Mouse (Mus musculus) kidney, postnatal 14 days (tissue): ENCODE data around the gene Fis1.
"Not testable (repeated sequence)": the region's sequence is repeated elsewhere in the genome, so short reads cannot be mapped to it uniquely, and the experiment has no call there.

Experiments
- DNase-seq: peaks from one replicate; pipeline ENCODE4 v3.0.0; 2022; ENCODE audit warnings: mixed read lengths

Fis1 gene

GRCm38 (mm10) chr5:136953015-136953414, at the start of gene Fis1:
Gene Fis1 (plus strand): TSS chr5:136953275.
- peak; percentile 98 for DNase-seq

DNA sequence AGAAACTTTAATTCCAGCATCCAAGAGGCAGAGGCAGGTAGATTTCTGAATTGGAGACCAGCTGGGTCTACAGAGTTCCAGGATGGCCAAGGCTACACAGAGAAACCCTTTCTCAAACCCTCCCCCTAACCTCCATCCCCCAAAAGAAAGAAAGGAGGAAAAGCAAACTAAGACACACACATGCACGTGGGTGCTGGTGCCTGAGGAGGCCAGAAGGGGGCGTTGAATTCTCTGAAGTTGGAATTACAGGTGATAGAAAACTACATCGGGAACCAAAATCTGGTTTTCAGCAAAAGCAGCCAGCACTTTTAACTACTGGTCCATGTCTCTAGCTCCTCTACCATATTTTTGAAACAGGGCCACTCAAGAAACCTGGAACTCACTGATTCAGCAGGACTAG, 48.5 kb upstream of the Fis1 start:
- no peak for DNase-seq

DNA sequence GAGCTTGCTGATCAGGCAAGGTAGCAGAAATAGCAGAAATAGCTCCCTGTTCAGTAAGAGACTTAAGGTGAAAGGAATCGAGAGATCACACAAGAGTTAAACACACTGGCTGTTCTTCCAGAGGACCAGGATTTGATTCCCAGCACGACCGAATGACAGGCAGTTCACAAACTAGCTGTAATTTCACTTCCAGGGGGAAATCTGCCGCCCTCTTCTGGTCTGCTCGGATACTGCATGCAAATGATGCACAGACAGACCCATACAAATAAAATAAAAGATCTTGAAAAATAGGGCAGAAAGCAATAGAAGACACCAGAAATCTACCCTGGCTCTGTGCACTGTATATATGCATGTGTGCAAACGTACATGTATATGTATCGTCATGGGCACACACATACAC, 47.4 kb upstream of the Fis1 start:
- no peak for DNase-seq

DNA sequence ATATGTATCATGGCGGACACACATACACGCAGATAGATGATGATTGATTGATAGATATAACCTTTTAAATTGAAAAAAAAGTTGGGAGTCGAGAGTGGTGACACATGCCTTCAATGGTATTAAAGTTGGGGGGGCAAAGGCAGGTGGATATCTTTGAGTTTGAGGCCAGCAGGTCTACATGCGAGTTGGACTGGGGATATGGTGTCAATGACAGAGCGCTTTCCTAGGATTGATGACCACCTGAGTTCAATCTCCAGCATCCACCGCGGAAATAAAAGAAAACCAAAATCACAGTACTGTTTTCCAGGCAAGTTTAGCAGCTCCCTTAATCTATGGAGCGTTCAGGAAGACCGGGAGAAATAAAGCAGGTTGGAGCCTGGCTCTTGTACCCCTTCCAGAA, 45.5 kb upstream of the Fis1 start:
- no peak for DNase-seq

GRCm38 (mm10) chr5:136907991-136908857, 44.9 kb upstream of the Fis1 start, which contains the start of gene Ift22:
Gene Ift22 (plus strand): TSS chr5:136908150.
- peak; percentile 95 for DNase-seq

DNA sequence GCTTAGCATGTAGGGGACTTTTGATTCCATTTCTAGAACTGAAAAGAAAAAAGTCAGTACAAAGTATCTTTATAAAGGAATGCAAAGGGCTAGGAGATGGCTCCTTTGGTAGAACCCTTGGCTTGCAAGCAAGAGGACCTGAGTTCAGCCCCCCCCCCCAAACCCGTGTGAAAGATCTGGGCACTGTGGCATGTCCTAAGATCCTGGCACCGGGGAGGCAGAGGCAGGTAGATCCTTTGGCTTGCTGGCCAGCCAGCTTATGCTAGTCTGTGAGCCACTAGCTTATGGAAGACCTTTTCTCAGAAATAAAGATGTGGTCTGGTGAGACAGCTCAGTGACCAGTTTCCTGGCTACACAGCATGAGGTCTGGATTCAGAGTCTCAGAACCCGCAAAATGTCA, 38.9 kb upstream of the Fis1 start:
- no peak for DNase-seq

DNA sequence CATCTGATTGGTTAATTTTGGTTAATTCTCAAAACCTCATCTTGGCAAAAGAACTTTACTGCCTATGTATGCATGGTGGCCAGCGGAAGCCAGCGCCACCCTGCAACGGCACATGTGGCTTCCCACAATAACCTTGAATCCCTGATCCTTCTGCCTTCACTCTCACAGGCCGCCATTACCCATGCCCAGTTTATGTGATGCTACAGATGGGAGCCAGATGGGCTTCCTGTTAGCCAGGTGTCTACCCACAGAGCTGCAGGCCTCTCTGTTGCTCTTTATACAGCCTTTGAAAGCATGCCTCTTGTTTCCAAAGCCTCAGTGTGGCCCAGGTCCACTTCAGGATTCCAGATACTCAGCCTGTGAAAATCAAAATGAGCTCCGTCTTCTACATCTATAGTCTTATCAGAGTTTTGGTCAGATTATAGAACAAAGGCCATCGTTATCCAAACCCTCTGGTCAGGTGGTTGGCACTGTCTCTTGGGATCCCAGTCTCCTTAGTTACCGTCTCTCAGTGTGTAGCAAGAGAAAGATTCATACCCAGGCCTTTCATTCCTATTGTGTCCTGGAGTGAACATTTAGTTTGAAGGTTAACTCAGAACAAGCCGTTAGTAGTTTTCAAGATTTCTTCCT, 35.3 kb upstream of the Fis1 start:
- no peak for DNase-seq

DNA sequence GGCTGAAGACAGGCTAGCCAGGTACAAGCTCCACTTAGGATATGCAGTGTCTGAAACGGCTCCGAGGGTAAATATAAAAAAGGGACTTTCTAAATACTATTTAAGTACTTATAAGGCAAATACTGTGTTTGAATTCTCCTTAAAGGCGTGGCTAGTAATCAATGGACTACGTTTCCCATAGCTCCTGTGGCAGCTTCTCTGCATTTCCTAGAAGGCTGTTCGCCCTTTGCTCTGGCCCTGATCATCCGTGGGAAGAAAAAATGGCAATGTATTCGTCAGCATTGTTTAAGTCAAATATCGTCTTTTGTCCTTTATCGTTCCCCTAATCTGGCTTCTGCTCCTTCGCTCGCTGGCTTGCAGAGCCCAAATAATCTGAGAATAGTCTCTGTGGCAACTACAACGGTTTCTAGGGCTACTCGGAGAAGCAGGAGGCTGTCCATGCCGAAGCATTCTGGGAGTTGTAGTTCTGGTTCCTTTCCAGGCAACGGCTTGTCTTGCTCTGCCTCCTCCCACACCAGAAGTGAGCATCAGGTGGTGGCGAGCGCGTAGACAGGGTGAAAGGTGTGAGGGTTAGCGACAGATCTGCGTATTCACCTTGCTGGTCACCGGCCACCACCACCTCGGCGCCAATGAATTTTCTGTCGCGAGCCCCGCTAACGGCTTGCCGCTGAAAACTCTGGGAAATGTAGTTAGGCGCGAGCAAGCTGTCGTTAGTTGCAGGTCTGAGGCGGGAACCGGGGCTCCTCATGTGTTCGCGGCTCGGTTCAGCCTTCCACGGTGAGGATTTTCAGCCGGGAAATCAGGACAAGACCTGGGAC, 34.2 kb upstream of the Fis1 start:
- peak; percentile 83 for DNase-seq

DNA sequence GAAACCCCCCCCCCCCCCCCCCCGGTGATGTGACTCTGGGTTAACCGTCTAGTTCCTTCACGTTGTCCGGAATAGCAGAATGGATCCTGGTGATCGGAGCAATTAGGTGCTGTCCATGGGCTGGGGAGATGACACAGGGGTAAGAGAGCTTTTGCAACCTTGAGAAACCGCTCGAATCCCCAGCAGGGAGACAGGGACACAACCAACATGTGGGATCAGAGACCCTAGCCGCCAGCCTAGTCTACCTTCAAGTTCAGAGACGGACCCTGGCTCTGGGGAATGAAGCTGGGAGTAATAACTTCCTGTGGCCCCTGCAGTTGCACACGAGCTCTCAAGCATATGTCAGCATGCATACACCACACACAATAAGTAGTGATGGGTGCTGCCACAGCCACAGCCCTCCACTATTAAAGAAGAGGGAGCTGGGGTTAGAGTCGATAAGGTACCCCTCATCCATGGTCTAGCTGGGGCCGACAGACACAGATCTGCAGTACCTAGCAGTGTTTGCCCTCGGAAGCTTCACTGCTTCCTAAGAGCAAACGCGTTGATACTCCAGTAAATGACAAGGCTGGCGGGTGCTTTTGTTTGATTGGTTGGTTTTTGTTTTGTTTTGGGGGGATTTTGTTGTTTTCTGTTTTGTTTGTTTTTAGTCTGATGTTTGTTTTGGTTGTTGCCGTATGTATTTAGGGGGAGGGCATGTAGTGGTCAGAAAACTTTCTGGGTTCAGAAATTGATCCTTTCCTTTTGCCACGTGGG, 33.4 kb upstream of the Fis1 start:
- no peak for DNase-seq

DNA sequence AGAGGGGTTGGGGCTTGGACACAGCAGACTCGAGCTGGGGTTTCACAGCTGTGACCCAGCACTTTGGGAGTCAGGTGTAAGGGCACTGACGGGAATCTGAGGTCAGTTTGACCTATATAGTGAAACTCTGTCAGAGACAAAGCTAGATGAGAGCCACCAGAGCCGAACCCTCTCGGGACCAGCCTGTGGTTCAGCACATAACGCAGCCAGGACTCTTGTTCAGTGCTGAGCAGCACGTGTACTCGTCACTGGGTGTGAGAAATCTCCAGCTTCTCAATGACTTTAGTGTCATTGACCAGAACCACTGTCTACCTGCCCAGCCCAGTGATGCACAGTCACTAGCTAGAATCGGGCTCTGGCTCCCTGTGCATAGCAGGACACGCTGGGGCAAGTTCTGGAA, 30.2 kb upstream of the Fis1 start:
- DNase-seq: no peak

DNA sequence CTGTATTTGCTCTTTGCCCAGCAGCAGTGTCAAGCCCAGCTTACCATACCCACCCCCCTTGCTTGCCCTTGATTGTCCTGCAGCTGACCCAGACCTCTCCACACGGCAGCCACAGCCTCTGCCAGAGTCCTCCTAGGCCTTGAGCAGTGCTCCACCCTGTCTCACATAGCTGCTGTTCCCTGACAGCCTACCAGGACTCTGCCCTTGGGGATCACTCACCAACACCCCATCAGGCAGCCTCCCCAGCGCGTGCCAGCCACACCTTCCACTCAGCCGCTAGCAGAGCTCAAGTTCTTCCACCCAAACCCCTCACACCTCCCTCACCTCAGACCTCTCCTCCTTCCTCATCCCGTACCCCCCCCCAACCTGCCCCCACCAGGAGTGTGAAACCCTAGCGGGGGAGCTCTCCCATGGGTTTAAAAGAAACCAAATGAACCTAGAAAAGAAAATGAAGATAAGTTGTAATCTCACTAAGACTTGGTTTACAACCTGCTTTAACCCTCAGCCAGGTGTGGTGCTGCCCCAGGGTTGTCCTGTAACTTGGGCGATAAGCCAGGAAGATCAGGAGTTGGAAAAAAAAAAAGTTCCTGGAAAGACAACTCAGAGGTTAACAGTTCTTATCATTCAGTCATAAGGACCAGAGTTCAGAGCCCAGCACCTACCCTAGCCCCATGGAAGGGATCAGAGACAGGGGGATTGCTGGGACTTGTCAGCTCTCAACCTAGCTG, 29.2 kb upstream of the Fis1 start:
- peak; percentile 16 for DNase-seq

GRCm38 (mm10) chr5:136929073-136929472, 24.0 kb upstream of the Fis1 start:
- DNase-seq: peak; percentile 90

- no peak for DNase-seq
Observed at GRCm38 (mm10) chr5:136931896-136932295, 21.2 kb upstream of the Fis1 start.

- no peak for DNase-seq
Observed at GRCm38 (mm10) chr5:136932956-136933355, 20.1 kb upstream of the Fis1 start.

- DNase-seq: no peak
Observed at GRCm38 (mm10) chr5:136933930-136934329, 19.1 kb upstream of the Fis1 start.

DNA sequence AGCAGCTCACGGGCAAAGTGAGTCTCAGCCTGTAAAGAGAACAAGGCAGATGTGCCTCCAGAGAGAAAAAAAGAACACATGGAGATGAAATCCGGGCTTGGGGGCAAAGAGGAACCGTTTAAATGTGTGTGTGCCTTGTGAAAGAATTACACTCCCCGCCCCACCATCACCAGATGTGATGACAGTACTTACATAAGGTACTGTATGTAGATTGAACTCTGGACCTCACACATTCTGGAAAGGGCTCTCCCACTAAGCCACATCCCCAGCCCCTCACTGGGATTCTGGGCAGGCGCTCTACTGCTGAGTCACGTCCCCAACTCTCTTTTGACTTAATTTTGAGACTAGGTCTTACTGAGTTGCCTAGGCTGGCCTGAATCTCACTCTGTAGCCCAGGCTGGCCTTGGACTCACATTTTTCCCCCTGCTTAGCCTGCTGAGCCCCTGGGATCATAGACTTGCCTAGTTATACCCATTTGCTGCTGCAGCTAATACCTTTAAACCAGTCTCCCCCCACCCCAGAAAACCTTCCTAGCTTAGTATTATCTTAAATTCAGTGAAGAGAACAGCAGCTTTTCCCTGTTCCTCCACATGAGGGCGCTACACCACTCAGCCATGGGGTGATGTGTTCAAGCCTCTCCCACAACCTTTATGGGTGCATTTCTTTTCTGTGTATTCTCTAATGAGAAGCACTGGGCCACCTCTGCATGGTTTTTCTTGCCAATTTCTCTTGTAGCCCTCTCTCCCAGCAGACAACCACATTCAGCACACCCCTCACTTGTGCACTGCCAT, 17.0 kb upstream of the Fis1 start:
- DNase-seq: peak; percentile 20

GRCm38 (mm10) chr5:136936750-136937149, 16.3 kb upstream of the Fis1 start:
- DNase-seq: no peak

- peak; percentile 49 for DNase-seq
Observed at GRCm38 (mm10) chr5:136937621-136938020, 15.5 kb upstream of the Fis1 start.

DNA sequence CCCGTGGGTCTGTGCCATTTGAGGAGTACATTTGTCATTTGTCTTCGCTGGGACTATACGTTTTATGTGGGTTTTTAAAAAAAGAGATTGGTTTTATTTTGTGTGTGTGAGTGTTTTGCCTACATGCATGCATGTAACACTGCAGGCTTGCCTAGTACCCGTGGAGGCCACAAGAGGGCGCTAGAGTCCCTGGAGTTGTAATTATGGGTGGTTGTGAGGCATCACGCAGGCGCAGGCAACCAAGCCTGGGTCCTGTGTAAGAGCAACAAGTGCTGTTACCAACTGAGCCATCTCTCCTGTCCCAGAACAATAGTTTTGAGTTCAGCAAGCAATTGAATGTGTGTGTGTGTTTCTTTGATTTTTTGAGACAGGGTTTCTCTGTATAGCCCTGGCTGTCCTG, 13.8 kb upstream of the Fis1 start:
- DNase-seq: peak; percentile 27

GRCm38 (mm10) chr5:136940029-136940428, 13.0 kb upstream of the Fis1 start:
- not testable (repeated sequence) for DNase-seq
